Mouse (Mus musculus) gastrocnemius, postnatal 10 days (tissue): Measurements from ENCODE around the gene Arnt. TPM values are rescaled to one million over a fixed set of nuclear protein-coding genes. Genes with fewer than 3 reads are reported as not detected.
"Not testable (repeated sequence)": the region's sequence is repeated elsewhere in the genome, so short reads cannot be mapped to it uniquely, and the experiment has no call there.

ENCODE experiments used
- DNase-seq: peaks from one replicate; pipeline ENCODE4 v3.0.0; 2021; ENCODE audit warnings: mixed read lengths
- long read RNA-seq, 2 experiments: library from polyadenylated mRNA; stranded (forward); transcript quantifications; one replicate each; pipeline ENCODE4 v2.0.0; 2021
- total RNA-seq, 2 experiments: library from RNA; stranded (reverse); gene quantifications; 2 replicates each; pipeline ENCODE4 v1.2.3; 2021

The Arnt gene
- total RNA-seq = 10 to 100 TPM; 43.7 to 55.6 TPM
- long read RNA-seq, experiment 1, full-length matches to known transcripts = 27 of 51 reads
- long read RNA-seq, experiment 1, partial matches to known transcripts = 3 of 51 reads
- long read RNA-seq, experiment 1, other reads (novel, unspliced or antisense) = 21 of 51 reads
- long read RNA-seq, experiment 2, full-length matches to known transcripts = 14 of 38 reads
- long read RNA-seq, experiment 2, partial matches to known transcripts = 9 of 38 reads
- long read RNA-seq, experiment 2, other reads (novel, unspliced or antisense) = 15 of 38 reads

DNA sequence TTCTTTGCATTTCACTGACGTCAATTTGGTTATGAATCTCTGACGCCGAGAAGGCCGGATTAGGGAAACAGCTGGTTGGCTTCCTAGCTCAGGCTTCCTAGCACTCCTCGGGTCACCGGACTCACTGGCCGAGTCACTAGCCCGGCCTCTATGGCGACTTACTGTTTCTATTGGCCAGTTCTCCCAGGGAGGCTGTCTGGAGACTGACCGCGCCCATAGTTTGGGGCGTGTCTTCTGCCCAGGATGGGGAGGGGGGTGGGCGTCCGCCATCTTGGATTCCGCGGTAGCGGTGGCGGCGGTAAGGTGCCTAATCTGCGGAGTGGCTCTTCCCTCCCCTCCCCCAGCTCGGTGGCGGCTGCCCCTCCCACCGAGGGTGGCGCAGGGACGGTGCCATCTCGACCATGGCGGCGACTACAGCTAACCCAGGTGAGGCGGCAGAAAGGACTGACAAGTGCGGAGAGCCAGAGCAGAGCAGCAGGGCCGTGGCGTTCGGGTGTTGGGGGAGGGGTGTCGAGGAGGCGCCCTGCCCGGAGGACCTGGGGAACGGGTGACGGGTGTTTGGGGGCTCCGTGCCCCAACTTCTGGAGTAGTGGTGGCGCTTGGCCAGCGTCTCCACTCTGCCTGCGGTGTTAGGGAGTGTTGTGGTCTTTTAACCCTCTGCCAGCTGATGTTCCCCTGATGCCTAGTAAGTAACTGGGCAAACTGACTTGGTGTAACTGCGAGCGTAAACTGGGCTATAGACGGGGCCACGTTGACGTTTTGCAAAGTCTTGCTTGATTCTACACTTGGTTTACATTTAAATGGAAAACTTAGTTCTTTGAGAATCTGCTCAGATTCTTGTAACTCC, at the start of gene Arnt:
Arnt (plus strand) TSS at position 253 of the 847 bp plus-strand sequence.
- peak; percentile 82 for DNase-seq

DNA sequence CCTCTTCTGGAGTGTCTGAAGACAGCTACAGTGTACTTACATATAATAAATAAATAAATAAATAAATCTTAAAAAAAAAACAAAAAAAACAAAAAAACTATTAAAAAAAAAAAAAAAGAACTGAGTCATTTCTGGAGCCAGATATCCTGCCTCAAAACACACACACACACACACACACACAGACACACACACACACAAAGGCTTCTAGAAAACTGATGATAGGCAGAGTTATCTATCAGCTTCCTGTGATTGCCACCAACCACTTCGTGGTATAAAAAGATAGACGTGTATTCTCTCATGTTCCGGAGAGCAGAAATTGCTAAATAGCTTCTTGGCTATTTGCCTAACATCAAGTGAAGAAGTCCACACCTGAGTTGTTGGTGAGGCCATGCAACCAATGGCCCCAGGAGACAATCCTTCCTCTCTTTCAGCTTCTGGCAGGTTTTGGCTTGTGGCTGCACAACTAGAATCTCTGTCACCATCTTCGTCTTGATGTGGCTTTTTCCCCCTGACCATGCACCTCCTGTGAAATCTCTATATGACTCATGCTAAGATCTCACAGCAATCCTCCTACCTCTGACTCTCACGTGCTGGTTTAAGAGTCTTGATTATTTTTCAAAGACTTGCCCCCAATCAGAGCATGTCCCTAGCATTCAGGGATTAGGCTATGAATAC, 48.6 kb upstream of the Arnt start:
- DNase-seq = no peak

DNA sequence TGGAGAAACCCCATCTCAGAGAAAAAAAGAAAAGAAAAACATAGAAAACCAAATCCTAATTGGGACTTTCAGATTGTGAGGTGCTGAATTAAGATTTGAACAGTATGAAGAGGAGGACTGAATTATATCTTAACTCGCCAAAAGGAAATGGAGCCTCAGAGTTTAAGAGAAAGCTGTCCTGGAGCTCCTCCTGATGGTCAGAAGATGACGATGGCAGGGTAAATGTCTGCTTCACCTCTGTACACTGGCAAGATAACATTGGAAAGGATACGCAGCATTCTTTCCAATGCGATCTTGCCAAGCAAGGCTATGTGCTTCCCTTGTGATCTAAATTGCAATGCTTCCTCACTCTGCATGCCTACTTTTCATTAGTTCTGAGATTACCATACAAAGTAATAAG, 39.8 kb upstream of the Arnt start:
- no peak for DNase-seq

DNA sequence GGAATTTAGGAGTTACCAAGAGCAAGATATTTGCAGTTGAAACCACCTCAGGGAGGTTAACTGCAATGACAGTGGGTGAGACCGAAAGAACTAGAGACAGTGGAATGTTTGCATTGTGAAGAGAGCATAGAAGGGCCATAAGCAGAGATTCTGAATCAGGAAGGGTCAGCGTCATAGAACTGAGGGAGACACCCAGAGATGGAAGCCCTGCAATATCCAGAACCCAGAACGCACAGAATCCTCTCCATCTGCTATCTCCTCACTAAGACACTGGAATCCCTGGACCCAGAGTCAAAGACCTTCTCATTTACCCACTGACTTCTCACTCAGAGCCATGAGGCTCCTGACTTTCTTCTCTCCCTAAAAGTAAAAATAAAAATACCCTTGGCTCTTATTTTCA, 31.4 kb upstream of the Arnt start, which contains the start of gene 4930558C23Rik:
4930558C23Rik (minus strand) TSS at position 101 of the 400 bp plus-strand sequence.
- DNase-seq = no peak

DNA sequence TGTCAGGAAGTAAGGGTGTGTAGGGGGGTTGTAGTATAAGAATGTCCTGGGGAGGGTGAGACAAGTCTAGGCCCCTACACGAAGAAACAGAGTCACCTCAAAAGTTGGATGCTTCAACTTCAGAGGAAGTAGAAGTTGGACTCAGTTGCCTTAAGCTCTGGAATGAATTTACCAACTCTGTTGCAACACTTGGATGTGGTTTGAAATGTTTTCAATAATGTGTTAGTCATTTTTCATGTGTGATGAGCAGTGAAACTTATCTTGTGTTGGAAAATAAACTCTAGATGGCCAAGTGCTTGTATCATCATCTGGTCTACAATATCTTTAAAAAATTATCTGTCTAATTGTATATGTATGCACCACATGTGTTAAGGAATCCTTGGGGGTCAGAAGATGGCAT, 26.5 kb upstream of the Arnt start:
- DNase-seq = no peak

DNA sequence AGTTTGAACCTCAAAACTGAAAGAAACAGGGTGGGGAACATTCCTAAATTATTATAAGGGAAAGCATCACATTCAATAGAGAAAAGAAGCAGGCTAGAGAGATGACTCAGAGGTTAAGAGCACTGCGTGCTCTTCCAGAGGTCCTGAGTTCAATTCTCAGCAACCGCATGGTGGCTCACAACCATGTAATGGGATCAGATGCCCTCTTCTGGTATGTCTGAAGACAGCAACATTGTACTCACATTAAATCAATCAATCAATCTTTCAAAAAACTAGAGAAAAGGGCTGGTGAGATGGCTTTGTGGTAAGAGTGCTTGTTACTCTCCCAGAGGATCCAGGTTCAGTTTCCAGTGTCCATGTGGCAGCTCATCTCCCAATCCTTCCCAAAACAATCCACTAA, 25.3 kb upstream of the Arnt start:
- no peak for DNase-seq

DNA sequence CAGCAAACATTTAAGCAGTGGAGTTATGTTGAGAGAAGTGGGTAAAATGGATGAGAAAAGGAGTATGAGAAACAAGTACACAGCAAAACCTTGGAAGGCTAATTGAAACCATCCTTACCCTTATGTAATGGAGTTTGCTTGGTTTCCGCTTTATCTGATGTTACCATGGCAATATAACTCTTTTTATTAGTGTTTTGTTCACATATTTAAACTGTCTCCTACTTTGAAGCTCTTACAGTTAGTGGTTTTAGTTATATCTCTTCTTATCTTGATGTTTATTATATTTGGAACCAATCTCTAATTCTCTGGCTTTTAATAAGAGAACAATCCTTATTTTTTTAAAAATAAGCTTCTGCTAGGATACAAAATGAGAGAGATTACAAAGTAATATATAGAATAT, 21.9 kb upstream of the Arnt start:
- DNase-seq = no peak

DNA sequence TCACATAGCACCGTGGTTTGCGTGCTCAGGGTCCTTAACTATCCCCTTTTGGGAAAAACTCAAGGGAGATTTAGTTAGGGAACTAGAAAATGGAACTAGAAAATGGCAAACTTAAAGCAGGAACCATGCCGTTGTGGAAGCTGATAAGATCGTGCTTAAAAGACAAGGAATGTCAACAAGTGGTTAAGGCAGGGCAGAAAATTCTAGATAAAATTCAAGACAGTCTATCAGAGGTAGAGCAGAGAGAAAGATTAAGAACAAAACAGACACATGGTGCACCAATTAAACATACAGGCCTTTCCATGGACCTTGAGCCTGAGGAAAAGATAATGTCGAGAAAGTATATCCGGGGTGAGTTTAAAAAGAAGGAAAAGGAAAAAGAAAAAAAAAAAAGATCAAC, 16.3 kb upstream of the Arnt start:
- DNase-seq = no peak

DNA sequence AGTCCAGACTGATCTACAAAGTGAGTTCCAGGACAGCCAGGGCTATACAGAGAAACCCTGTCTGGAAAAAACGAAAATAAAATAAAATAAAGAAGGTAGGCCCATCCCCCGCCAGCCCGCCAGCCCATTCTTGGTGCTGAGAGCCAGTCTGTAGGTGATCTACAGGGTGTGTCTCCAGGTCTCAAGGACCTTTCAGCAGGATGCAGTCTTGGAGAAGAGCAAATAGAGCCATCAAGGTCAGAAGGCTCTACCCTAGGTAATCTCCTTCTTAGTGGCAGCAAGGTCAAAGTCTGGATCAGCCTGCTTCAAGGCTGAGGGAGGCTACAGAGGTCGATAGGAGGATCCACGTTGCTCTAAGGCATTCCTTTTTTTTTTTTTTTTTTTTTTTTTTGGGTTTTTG, 7.7 kb upstream of the Arnt start:
- not testable (repeated sequence) for DNase-seq

DNA sequence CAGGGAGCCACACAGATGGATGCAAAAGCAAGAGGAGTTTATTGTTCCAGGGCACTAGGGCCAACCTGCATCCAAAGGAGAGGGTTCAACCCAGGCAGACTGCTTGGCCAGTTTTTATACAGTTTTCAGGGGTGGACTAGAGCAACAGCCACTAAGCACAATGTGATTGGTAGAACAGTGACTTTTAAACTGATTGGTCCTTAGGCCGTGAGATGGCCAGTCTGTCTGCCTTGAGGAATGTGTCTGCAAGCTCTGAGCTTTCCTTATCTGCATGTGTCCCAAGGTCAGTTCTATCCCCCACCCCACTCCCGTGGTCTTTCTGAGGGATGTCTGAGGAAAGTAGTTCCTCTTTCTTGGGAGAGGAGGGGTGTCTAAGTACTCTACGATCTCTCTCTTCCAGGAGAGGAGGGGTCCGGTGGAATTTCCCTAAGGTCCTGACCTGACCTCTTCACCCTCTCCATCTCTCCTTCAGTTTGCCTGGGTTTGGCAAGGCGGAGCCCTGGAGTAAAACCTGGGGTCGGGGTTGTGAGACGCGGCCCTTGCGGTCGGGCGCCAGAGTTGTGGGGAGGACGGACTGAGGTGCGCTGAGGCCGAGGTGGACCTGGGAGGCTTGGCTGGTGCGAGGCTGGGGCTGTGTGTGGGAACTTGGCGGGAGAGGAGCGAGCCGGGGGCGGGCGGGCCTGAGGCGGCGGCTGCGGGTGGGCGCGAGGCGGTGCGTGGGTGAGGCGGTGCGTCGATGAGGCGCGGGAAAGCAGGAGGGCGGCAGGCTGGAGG, 6.9 kb upstream of the Arnt start:
- not testable (repeated sequence) for DNase-seq

DNA sequence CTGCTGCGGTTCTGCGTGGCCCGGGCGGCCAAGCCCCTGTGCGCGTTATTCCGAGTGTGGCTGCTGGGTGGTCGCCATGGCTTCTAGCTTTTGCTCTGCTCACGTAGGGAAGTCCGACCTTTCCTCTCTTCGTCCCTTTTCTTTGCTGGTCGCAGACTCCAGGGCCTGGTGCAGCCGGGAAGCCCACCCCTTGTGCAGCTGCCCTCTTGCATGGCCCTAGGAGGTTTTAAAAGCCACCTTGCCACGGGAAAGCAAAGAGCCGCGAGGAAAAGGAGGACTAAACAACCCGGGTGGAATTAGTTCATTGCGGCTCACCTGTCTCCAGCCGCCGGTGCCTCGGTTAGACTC, 6.3 kb upstream of the Arnt start:
- DNase-seq = peak; percentile 16

DNA sequence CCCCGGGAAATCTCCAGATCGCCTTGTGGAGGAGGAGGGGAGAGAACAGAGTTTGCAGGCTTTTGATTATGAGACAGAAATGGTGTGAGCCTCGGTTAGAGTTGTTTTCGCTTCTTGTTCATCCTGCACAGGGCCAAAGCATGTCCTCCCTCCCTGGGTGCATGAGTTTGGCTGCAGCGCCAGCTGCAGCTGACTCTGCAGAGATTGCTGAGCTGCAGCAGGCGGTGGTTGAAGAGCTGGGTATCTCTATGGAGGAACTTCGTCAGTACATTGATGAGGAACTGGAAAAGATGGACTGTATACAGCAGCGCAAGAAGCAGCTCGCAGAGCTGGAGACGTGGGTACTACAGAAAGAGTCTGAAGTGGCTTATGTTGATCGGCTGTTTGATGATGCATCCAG, 5.8 kb upstream of the Arnt start:
- DNase-seq = not testable (repeated sequence)

DNA sequence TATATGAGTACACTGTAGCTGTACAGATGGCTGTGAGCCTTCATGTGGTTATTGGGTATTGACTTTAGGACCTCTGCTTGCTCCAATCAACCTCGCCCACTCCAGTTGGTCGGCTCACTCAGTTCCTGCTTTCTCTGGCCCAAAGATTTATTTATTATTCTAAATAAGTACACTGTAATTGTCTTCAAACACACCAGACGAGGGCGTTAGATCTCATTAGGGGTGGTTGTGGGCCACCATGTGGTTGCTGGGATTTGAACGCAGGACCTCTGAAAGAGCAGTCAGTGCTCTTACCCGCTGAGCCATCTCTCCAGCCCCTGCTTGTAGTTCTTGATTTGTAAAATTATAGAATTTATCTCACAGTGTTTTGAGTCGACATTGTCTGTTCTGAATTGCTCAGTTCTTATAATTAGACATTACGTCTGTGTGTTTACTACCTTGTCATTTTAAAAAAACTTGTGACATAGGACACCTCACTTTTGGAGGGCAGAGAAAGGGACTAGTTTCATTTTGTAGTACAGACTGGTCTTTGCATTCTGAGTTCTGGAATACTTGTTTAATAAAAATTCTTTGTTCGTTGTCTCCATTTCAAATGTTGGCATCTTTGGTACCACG, 780 bp upstream of the Arnt start:
- no peak for DNase-seq

DNA sequence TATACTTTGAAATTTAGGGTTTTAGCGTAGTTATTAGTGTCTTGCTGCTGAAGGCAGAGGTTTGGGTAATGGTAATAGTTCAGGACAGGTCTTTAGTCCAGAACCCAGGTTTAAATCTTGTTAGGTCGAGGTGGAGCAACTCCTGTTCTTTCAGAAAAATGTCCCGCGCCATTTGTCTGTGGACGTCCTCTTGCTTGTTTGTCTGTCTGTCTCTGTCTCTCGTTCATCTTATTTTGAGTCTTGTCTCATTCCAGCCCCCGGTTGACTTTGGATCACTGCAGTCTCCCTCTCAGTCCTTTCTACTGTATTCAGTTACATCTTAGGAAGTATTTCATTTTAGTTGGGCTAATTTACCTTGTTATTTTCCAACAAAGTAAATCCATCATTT, 789 bp downstream of the Arnt start:
- no peak for DNase-seq

DNA sequence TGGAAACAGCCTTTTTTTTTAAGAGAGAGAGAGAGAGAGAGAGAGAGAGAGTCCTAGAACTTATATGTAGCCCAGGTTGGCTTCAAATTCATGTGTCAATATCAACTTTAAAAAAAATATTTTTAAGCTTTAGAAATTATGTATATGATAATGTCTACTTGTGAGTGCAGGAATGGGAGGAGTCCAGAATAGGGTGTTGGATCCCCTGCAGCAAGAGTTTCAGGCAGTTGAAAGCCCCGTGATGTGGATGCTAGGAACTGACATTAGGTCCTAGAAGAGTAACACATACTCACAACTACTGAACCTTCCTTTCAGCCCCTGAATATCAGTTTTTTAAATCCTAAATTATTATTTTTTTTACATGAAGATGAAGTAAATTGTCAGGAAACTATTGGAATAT, 1.4 kb downstream of the Arnt start:
- no peak for DNase-seq

DNA sequence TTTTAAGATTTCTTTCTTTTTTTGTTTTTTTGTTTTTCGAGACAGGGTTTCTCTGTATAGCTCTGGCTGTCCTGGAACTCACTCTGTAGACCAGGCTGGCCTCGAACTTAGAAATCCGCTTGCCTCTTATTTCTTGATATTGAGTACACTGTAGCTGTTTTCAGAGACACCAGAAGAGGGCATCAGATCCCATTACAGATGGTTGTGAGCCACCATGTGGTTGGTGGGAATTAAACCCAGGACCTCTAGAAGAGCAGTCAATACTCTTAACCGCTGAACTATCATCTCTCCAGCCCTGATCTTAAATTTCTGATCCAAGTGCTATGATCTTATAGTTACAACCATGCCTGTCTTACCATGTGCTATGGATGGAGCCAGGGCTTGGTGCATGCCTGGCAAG, 4.4 kb downstream of the Arnt start:
- not testable (repeated sequence) for DNase-seq

DNA sequence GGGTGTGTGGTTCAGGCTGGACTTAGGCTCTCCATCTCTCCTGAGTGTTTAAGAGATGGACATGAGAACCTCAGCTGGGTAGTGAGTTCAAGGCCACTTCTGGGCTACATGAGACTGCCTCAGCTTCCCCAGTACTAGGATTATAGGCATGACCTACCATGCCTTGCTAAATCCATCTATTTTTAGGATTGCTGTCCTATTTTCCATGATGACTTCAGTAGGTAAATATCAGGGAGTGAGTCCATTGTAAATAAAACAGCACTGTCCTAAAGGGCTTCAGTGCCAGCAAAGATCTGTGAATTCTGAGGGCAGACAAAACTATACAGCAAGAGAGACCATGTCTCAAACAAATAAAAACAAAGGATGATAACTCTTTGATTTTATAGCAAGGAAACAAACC, 5.5 kb downstream of the Arnt start:
- DNase-seq = no peak

DNA sequence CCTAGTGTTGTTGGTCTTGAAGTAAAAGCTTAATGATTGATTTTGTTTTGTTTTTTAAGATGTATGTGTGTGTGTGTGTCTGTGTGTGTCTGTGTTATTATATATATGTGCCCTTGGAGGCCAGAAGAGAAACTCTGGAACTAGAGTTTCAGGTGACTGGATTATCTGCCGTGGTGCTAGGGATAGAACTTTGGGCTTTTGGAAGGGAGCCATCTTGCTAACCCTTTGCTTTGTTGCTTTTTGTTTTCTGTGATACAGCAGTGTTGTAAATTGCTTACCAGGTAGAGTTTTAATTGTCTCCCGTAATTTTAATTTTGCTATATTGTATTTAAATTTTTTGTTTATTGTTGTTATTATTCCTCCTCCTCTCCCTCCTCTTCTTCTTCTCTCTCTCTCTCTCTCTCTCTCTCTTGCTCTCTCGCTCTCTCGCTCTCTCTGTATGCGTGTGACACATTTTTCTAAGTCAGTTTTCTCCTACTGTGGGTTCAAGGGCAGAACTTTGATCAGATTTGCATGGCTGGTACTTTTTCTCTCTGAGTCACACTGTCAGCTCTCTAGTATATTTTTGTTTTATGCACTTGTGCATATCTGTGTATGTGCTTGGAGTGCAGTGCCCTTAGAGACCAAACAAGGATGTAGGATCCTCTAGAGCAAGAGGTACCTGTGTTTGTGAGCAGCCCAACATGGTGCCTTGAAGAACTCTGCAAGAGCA, 8.4 kb downstream of the Arnt start:
- no peak for DNase-seq

DNA sequence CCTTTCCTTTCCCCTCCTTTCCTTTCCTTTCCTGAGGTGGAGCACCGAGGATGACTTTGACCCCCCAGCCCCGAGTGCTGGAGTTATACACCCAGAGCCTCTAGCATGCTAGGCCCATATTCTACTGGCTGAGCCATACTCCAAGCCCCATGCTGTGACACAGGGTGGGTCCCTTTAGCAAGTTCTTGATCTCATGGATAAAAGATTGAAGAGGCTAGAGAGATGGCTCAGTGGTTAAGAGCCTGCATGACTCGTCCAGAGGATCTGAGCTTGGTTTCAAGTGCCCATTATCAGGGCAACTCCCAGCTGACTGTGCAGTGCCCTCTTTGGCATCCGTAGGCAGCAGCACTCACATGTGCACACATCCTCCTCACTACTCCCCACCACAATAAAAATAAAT, 11.1 kb downstream of the Arnt start:
- DNase-seq = no peak

DNA sequence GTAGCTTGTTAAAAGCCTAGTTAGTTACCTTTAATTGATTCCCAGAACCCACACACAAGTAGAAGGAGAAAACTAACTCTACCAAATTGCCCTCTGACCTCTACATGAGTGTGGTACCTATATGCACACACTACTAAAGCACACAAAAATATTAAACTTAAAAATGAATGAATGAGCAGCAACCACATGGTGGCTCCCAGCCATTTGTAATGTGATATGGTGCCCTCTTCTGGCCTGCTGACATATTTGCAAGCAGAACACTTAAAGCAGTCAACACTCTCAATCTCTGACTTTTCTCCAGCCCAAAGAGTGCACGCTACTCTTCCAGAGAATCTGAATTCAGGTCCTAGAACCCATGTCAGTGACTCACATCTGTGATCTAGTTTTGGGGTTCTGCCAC, 16.2 kb downstream of the Arnt start:
- DNase-seq = peak; percentile 24

DNA sequence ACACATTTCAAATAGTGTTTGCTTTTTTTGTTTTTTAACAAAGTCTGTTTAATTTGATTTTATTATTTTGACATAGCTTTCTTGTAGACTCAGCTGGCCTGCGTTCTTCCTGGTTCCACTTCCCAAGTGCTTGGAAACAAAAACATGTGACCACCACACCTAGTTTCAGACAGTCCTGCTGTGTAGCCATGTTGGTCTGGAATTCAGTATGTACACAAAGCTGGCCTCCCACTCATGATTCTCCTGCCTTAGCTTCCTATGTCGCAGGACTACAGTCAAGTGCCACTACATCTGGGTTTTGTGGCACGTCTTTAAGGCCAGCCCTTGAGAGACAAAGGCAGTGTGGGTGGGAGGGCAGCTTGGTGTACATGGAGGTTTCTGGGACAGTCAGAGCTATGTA, 16.7 kb downstream of the Arnt start:
- DNase-seq = no peak
